Comparison of ENCODE assay signal across 18 mouse cellular contexts in genomic region chr10:18191706-18192105, GRCm38 (mm10). TPM values are rescaled to one million over a fixed set of nuclear protein-coding genes. Genes with fewer than 3 reads are reported as not detected.
DNase-seq lines count a peak whose midpoint lies in the region; ATAC-seq lines count a peak whose summit lies in the region.
"Had no signal": no experiment of that assay in that cellular context is flagged by ENCODE, and none has a peak within 500 bp of the region (broad histone marks: within the 10 kb centered on the region; RNA-seq: fewer than 3 reads in every experiment).

No protein-coding gene starts in this region.

- no peaks in the 10 kb centered on the region for H3K9me3 ChIP-seq in heart, embryonic 13.5 days
- no peaks in the 10 kb centered on the region for H3K9me3 ChIP-seq in hindbrain, embryonic 11.5 days (ENCODE audit: control insufficient read depth, low read length)
- H3K9me3 ChIP-seq: neural tube, embryonic 13.5 days; stomach, embryonic 15.5 days had no signal

- no peak overlapping the region for H3K4me3 ChIP-seq in heart, embryonic 13.5 days
- no peak overlapping the region for H3K4me3 ChIP-seq in hindbrain, embryonic 11.5 days (ENCODE audit: low read depth, low read length)
- H3K4me3 ChIP-seq: erythroblast, embryonic 14.5 days; neural tube, embryonic 13.5 days; stomach, embryonic 15.5 days had no signal

- H3K27ac ChIP-seq in heart, embryonic 13.5 days (replicated peaks) = no peak overlapping the region
- no peak overlapping the region for H3K27ac ChIP-seq in hindbrain, embryonic 11.5 days (ENCODE audit: low read depth, low read length)
- H3K27ac ChIP-seq: hindbrain, postnatal 0 days; macrophage; neural tube, embryonic 13.5 days; stomach, embryonic 15.5 days had no signal

- DNase-seq in heart, postnatal 4 days = no peak
- peak; percentile 59 for DNase-seq in urinary bladder, postnatal 14 days (ENCODE audit: low spot score)
- no peak for DNase-seq in urinary bladder, adult 18-20 months (ENCODE audit: low spot score in 2 of 2)
- DNase-seq in lung, postnatal 10 days = peak; percentile 28
- no peak for DNase-seq in spleen, adult 12 weeks (ENCODE audit: low spot score)
- DNase-seq in hindbrain, embryonic 11.5 days (ENCODE audit: low spot score) = no peak
- DNase-seq: adrenal gland, postnatal 36 days; liver; thymus, postnatal 36 days had no signal

- no peak overlapping the region for H3K9ac ChIP-seq in heart, embryonic 13.5 days
- H3K9ac ChIP-seq in hindbrain, embryonic 11.5 days (ENCODE audit: low read depth, low read length) = no peak overlapping the region
- H3K9ac ChIP-seq: neural tube, embryonic 13.5 days; stomach, embryonic 15.5 days had no signal

- no peak for ATAC-seq in heart, embryonic 13.5 days (ENCODE audit: extremely low read depth, insufficient number of reproducible peaks, low FRiP score, low TSS enrichment)
- no peak for ATAC-seq in hindbrain, embryonic 11.5 days (ENCODE audit: low FRiP score)
- ATAC-seq: activated CD4-positive, CD25-positive, alpha-beta regulatory T cell, adult 4 months; CD4-positive, CD25-positive, alpha-beta regulatory T cell, adult 4 months; hindbrain, postnatal 0 days had no signal

- 30% methylated on average over 8 of the region's 8 CpGs for WGBS in heart, embryonic 13.5 days
- 72% methylated on average over 8 of the region's 8 CpGs for WGBS in hindbrain, embryonic 11.5 days

- peaks cover 10% of the 10 kb centered on the region; the same call in 1 of the 2 replicates for H3K27me3 ChIP-seq in heart, embryonic 13.5 days (replicated peaks)
- H3K27me3 ChIP-seq in hindbrain, embryonic 11.5 days (ENCODE audit: control insufficient read depth, insufficient read depth, low read length) = no peaks in the 10 kb centered on the region
- H3K27me3 ChIP-seq: neural tube, embryonic 13.5 days; stomach, embryonic 15.5 days had no signal

- H3K4me1 ChIP-seq in heart, embryonic 13.5 days = peaks cover 18% of the 10 kb centered on the region
- H3K4me1 ChIP-seq in hindbrain, embryonic 11.5 days (replicated peaks; ENCODE audit: control insufficient read depth, insufficient read depth, low read length) = no peaks in the 10 kb centered on the region
- H3K4me1 ChIP-seq: neural tube, embryonic 13.5 days; stomach, embryonic 15.5 days had no signal

- peak overlapping the region; percentile 24; the same call in 1 of the 2 replicates for H3K4me2 ChIP-seq in heart, embryonic 13.5 days
- no peak overlapping the region for H3K4me2 ChIP-seq in hindbrain, embryonic 11.5 days (replicated peaks; ENCODE audit: low read depth, low read length)
- H3K4me2 ChIP-seq: neural tube, embryonic 13.5 days; stomach, embryonic 15.5 days had no signal

- H3K36me3 ChIP-seq in heart, embryonic 13.5 days = no peaks in the 10 kb centered on the region
- H3K36me3 ChIP-seq in hindbrain, embryonic 11.5 days (ENCODE audit: control insufficient read depth, insufficient read depth, low read length) = no peaks in the 10 kb centered on the region
- H3K36me3 ChIP-seq: neural tube, embryonic 13.5 days; stomach, embryonic 15.5 days had no signal

RNA-seq across cellular contexts. Expression of gene Ect2l, which starts 19.0 kb away (rescaled TPM):
- 0.19 TPM in 1 of 2 replicates, not detected in the other for polyA plus RNA-seq in heart, embryonic 13.5 days (2015; fragmentation: Nextera tagmentation; extraction: Ambion mirVana)
- total RNA-seq in heart, postnatal 4 days (2021) = not detected
- 0.12 TPM in 1 of 2 replicates, not detected in the other for polyA plus RNA-seq in hindbrain, embryonic 11.5 days (2014; fragmentation: Nextera tagmentation; extraction: Ambion mirVana)
- total RNA-seq: adrenal gland, postnatal 36 days; hindbrain, postnatal 0 days had no signal
- polyA plus RNA-seq: erythroblast, embryonic 14.5 days; small intestine, adult 2 months had no signal

RNA-seq across cellular contexts. Expression of gene Ccdc28a, which starts 43.1 kb away (rescaled TPM):
- polyA plus RNA-seq in heart, embryonic 13.5 days (2015; fragmentation: Nextera tagmentation; extraction: Ambion mirVana) = 7.2 and 8.2 TPM in 2 replicates
- total RNA-seq in heart, postnatal 4 days (2021) = 1 to 10 TPM; 4.0 to 4.1 TPM
- polyA plus RNA-seq in hindbrain, embryonic 11.5 days (2014; fragmentation: Nextera tagmentation; extraction: Ambion mirVana) = 7.0 and 8.5 TPM in 2 replicates

Comparison
In these comparisons a context has a peak if more than half of its experiments do, and no peak if none do; other contexts are left out.
1. DNase-seq: peak in urinary bladder, postnatal 14 days (single experiment) and lung, postnatal 10 days (single experiment); none in heart, postnatal 4 days (single experiment), urinary bladder, adult 18-20 months (0 of 2), spleen, adult 12 weeks (single experiment) and hindbrain, embryonic 11.5 days (single experiment).